Mouse (Mus musculus) ovary, adult 18-20 months (tissue): ENCODE data around the gene Iba57.

Experiments used
- DNase-seq: peaks from one replicate; pipeline ENCODE4 v3.0.0; 2022; ENCODE audit warnings: low spot score, mixed read lengths

The Iba57 gene

DNA sequence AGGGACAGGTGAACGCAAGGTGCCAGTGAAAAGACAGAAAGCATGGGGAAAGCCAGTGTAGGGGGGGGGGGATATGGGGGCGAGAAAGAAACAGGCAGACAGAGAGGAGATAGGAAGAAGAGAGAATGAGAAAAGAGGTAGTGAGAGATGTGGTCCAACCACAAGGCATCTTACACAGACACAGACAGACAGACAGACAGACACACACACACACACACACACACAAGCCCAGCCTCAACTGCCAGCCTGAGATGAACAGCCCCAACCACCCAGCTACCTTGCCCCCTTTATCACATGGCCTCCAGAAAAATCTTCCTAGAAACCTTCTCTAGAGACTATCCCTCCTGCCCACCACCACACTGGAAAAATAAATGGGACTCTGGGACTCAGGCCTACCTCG lies 31.5 kb downstream of the Iba57 start:
- no peak for DNase-seq

- DNase-seq: no peak
Measured at GRCm38 (mm10) chr11:59131348-59131919, 32.1 kb downstream of the Iba57 start.

DNA sequence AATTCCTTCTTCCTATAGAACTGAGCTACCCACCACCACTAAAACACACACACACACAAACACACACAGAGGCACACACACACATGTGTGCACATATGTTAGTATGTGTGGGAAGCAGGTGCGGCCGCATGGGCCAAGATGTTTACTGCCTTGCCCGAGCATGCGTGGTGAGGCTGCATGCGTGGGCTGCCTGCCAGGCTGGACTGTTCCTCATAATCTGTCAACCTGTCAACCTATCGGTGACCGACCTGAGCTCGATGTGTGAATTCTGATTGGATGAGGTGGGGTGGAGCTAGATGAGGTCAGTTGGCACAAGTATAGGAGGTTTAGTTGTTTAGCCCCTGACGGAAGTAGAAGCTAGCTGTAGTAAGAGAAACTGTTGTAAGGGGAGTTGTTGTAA lies 32.8 kb downstream of the Iba57 start:
- DNase-seq: no peak

DNA sequence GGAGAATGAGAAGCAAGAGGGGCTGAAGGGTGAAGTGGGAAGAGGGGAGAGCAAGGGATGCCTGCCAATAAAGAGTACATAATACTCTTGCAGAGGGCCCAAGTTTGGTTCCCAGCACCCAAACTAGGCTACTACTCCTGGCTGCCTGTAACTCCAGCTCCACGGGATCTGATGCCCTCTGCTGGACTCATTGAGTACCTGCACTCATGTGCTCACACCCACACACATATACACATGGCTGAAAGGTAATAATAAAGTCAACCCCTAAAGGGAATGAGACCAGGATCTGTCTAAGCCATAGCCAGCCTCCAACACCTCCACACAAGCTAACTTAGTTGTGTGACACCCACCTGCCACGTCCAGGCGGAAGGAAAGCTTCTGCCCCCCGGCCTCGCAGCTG lies 57.6 kb downstream of the Iba57 start:
- DNase-seq: no peak
